Mouse (Mus musculus) embryonic facial prominence, embryonic 12.5 days (tissue): ENCODE measurements around the gene Mgarp. TPM values are rescaled to one million over a fixed set of nuclear protein-coding genes. Genes with fewer than 3 reads are reported as not detected.
"Not testable (repeated sequence)": the region's sequence is repeated elsewhere in the genome, so short reads cannot be mapped to it uniquely, and the experiment has no call there.

Source experiments
- ATAC-seq: fragments of 200-750 bp; cut with Nextera tagmentation; 2 replicates; pipeline ENCODE4 v1.8.0; 2017; ENCODE audit not compliant: insufficient number of reproducible peaks, insufficient read depth, low FRiP score, low TSS enrichment
- H3K27ac ChIP-seq: fragments of 300-500 bp; sonication (generic); 2 replicates; pipeline ENCODE4 v1.5.1; 2016; ENCODE audit warnings: mild to moderate bottlenecking
- H3K27me3 ChIP-seq: fragments of 300-500 bp; sonication (generic); 2 replicates; pipeline ENCODE4 v1.6.1; 2016; ENCODE audit warnings: mild to moderate bottlenecking, moderate library complexity
- H3K36me3 ChIP-seq: fragments of 300-500 bp; sonication (generic); 2 replicates; pipeline ENCODE4 v1.6.1; 2016; ENCODE audit warnings: mild to moderate bottlenecking
- H3K4me1 ChIP-seq: fragments of 300-500 bp; sonication (generic); 2 replicates; pipeline ENCODE4 v1.6.1; 2016
- H3K4me2 ChIP-seq: fragments of 300-500 bp; sonication (generic); replicated peaks from 2 replicates; pipeline ENCODE4 v1.6.1; 2016; ENCODE audit warnings: mild to moderate bottlenecking, moderate library complexity
- H3K4me3 ChIP-seq: fragments of 300-500 bp; sonication (generic); 2 replicates; pipeline ENCODE4 v1.5.1; 2016; ENCODE audit warnings: mild to moderate bottlenecking
- H3K9ac ChIP-seq: fragments of 300-500 bp; sonication (generic); 2 replicates; pipeline ENCODE4 v1.6.1; 2016; ENCODE audit warnings: mild to moderate bottlenecking, moderate library complexity
- H3K9me3 ChIP-seq: fragments of 300-500 bp; sonication (generic); 2 replicates; pipeline ENCODE4 v1.6.1; 2016; ENCODE audit warnings: mild to moderate bottlenecking, moderate library complexity
- WGBS: fragments of 180-500 bp; shearing (Covaris S2); methylation state at CpG from one replicate; pipeline ENCODE4 v1.1.7; 2016; 5-methylcytosine and 5-hydroxymethylcytosine counted together
- polyA plus RNA-seq: library from polyadenylated mRNA; unstranded; fragments of >200 nt; fragmentation: Nextera tagmentation; extraction: Ambion mirVana; gene quantifications from 2 replicates; pipeline ENCODE4 v1.2.1, GENCODE M21; 2016

Gene Mgarp
- polyA plus RNA-seq, 1 experiment from 2014 or later, result 12.6 TPM

DNA sequence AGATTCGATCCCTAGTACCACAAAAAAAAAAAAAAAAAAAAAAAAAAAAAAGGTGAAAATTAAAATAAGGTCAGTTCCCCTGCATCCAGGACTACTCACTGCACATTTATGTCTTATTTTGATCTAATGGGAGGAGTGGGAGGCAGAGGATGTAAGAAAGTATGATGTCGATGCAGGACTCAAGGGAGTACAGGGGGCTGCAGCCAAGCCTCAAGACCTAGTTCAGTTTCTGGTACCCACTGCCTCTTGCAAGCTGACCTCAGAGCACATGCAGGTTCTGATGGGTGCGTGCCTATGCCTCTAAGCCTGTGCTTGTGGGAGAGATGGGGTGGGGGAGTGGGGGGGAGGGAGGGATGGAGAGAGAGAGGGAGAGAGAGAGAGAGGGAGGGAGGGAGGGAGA is 1.7 kb downstream of the Mgarp start:
- Histone ChIP-seq H3K27me3 (peaks cover 31% of the 10 kb centered on the region), H3K4me2 (no peak overlapping the region)

GRCm38 (mm10) chr3:51393651-51394050 is 2.9 kb downstream of the Mgarp start:
- Histone ChIP-seq H3K9ac (no peak overlapping the region), H3K4me1 (peaks cover 3% of the 10 kb centered on the region; the same call in 1 of the 2 replicates), H3K9me3 (no peaks in the 10 kb centered on the region), H3K4me3 (no peak overlapping the region), H3K27me3 (peaks cover 31% of the 10 kb centered on the region), H3K4me2 (no peak overlapping the region), H3K36me3 (no peaks in the 10 kb centered on the region), H3K27ac (no peak overlapping the region)
- 87% methylated on average over 2 of the region's 2 CpGs for WGBS
- ATAC-seq, result no peak

More for the DNA sequence above, 1.7 kb downstream of the Mgarp start:
- 71% methylated on average over 2 of the region's 3 CpGs for WGBS
- Histone ChIP-seq H3K27ac (no peak overlapping the region), H3K36me3 (no peaks in the 10 kb centered on the region), H3K9me3 (no peaks in the 10 kb centered on the region), H3K4me3 (no peak overlapping the region), H3K4me1 (no peaks in the 10 kb centered on the region), H3K9ac (no peak overlapping the region)
- ATAC-seq, result no peak

GRCm38 (mm10) chr3:51393018-51393417 is 3.5 kb downstream of the Mgarp start:
- H3K27ac ChIP-seq, ATAC-seq, H3K9ac ChIP-seq, H3K4me3 ChIP-seq, H3K9me3 ChIP-seq, H3K4me2 ChIP-seq, H3K4me1 ChIP-seq, H3K36me3 ChIP-seq: not testable (repeated sequence)
- 93% methylated on average over 3 of the region's 3 CpGs for WGBS
- peaks cover 30% of the 10 kb centered on the region for H3K27me3 ChIP-seq

GRCm38 (mm10) chr3:51391591-51391990 is 4.9 kb downstream of the Mgarp start:
- Histone ChIP-seq H3K27ac (no peak overlapping the region), H3K9me3 (no peaks in the 10 kb centered on the region), H3K27me3 (peaks cover 23% of the 10 kb centered on the region), H3K36me3 (no peaks in the 10 kb centered on the region), H3K9ac (no peak overlapping the region), H3K4me3 (no peak overlapping the region), H3K4me2 (no peak overlapping the region), H3K4me1 (peaks cover 6% of the 10 kb centered on the region; the same call in 1 of the 2 replicates)
- ATAC-seq, result no peak
- 90% methylated on average over 5 of the region's 5 CpGs for WGBS

- Histone ChIP-seq H3K4me3 (no peak overlapping the region), H3K27me3 (peaks cover 20% of the 10 kb centered on the region), H3K27ac (no peak overlapping the region), H3K9me3 (no peaks in the 10 kb centered on the region), H3K4me1 (peaks cover 7% of the 10 kb centered on the region; the same call in 1 of the 2 replicates), H3K9ac (no peak overlapping the region), H3K36me3 (no peaks in the 10 kb centered on the region), H3K4me2 (no peak overlapping the region)
- no peak for ATAC-seq
- 82% methylated on average over 5 of the region's 5 CpGs for WGBS
These were observed 5.4 kb downstream of the Mgarp start for GRCm38 (mm10) chr3:51391095-51391494.

DNA sequence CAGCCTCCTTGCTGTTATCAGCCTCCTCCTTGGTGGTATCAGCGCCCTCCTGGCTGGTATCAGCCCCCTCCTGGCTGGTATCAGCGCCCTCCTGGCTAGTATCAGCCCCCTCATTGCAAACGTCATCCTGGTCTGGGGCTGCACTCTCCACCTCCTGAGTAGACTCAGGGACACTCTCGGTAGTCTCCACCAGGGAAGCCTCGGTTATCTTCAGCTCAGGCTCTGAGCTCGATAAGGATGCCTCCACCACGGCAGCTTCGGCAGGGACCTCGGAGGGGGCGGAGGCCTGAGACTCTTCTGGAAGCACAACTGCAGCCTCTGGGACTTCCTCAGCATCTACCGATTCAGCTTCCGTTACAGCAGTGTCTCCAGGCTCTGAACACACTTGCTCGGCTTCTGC is 7.6 kb downstream of the Mgarp start:
- peaks cover 7% of the 10 kb centered on the region; the same call in 1 of the 2 replicates for H3K4me1 ChIP-seq
- no peak overlapping the region; the same call in 1 of the 2 replicates for H3K9ac ChIP-seq
- peak; percentile 60 for ATAC-seq
- 6% methylated on average over 13 of the region's 13 CpGs for WGBS
- peak overlapping the region; percentile 50 for H3K4me2 ChIP-seq
- no peak overlapping the region for H3K27ac ChIP-seq
- no peaks in the 10 kb centered on the region for H3K36me3 ChIP-seq
- H3K4me3 ChIP-seq, result 0 out of 2 replicates have a peak overlapping the region, but pooled peaks have one; percentile 16
- H3K27me3 ChIP-seq, result peaks cover 7% of the 10 kb centered on the region; the same call in 1 of the 2 replicates
- H3K9me3 ChIP-seq, result no peaks in the 10 kb centered on the region

GRCm38 (mm10) chr3:51387868-51388381 is 8.6 kb downstream of the Mgarp start:
- no peak overlapping the region for H3K4me3 ChIP-seq
- 0 out of 2 replicates have a peak, but pooled peaks have one; percentile 44 for ATAC-seq
- no peak overlapping the region for H3K27ac ChIP-seq
- no peak overlapping the region for H3K9ac ChIP-seq
- peaks cover 7% of the 10 kb centered on the region; the same call in 1 of the 2 replicates for H3K4me1 ChIP-seq
- H3K4me2 ChIP-seq, result no peak overlapping the region
- H3K36me3 ChIP-seq, result no peaks in the 10 kb centered on the region
- H3K27me3 ChIP-seq, result peaks cover 7% of the 10 kb centered on the region; the same call in 1 of the 2 replicates
- 61% methylated on average over 8 of the region's 8 CpGs for WGBS
- no peaks in the 10 kb centered on the region for H3K9me3 ChIP-seq

DNA sequence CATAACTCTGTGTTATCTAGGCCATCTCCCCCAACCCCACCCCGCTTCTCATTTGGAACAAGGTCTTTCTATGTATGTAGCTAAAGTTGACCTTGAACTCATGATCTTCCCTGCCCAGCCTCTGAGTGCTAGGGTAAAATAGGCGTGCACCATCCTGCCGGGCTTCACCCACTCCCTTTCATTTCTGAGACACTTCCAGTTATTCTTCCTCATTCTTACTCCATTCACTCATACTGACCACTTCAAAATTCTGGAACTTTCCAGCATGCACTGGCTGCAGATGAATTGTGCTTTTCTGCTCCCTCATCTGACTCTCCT is 9.4 kb downstream of the Mgarp start:
- H3K4me2 ChIP-seq, result no peak overlapping the region
- no peaks in the 10 kb centered on the region for H3K36me3 ChIP-seq
- H3K4me3 ChIP-seq, result no peak overlapping the region
- no peak overlapping the region for H3K9ac ChIP-seq
- H3K27ac ChIP-seq, result no peak overlapping the region
- ATAC-seq, result no peak
- peaks cover 7% of the 10 kb centered on the region; the same call in 1 of the 2 replicates for H3K27me3 ChIP-seq
- WGBS, result 65% methylated on average over 3 of the region's 3 CpGs
- H3K9me3 ChIP-seq, result no peaks in the 10 kb centered on the region
- H3K4me1 ChIP-seq, result peaks cover 7% of the 10 kb centered on the region; the same call in 1 of the 2 replicates

GRCm38 (mm10) chr3:51386441-51387133 is 10.0 kb downstream of the Mgarp start:
- Histone ChIP-seq H3K27ac (no peak overlapping the region), H3K4me3 (no peak overlapping the region), H3K4me2 (no peak overlapping the region), H3K36me3 (no peaks in the 10 kb centered on the region), H3K4me1 (peaks cover 7% of the 10 kb centered on the region; the same call in 1 of the 2 replicates), H3K9me3 (no peaks in the 10 kb centered on the region), H3K27me3 (peaks cover 7% of the 10 kb centered on the region; the same call in 1 of the 2 replicates), H3K9ac (no peak overlapping the region)
- no peak for ATAC-seq
- WGBS, result 38% methylated on average over 12 of the region's 12 CpGs

- ATAC-seq, result no peak
- H3K27me3 ChIP-seq, result 0 out of 2 replicates have a peak, but pooled peaks cover 4% of the 10 kb centered on the region
- H3K9me3 ChIP-seq, result no peaks in the 10 kb centered on the region
- H3K4me3 ChIP-seq, result no peak overlapping the region
- 67% methylated on average over 12 of the region's 12 CpGs for WGBS
- H3K4me1 ChIP-seq, result 0 out of 2 replicates have a peak, but pooled peaks cover 5% of the 10 kb centered on the region
- no peak overlapping the region for H3K4me2 ChIP-seq
- no peak overlapping the region for H3K27ac ChIP-seq
- H3K36me3 ChIP-seq, result no peaks in the 10 kb centered on the region
- no peak overlapping the region for H3K9ac ChIP-seq
These were observed 13.1 kb downstream of the Mgarp start for GRCm38 (mm10) chr3:51383409-51383808.

GRCm38 (mm10) chr3:51380660-51381014 is 15.9 kb downstream of the Mgarp start:
- H3K27me3 ChIP-seq, result no peaks in the 10 kb centered on the region
- H3K36me3 ChIP-seq, result no peaks in the 10 kb centered on the region
- no peak overlapping the region for H3K4me2 ChIP-seq
- no peak overlapping the region for H3K27ac ChIP-seq
- no peaks in the 10 kb centered on the region for H3K9me3 ChIP-seq
- no peak overlapping the region for H3K9ac ChIP-seq
- ATAC-seq, result no peak
- WGBS, result 66% methylated on average over 4 of the region's 5 CpGs
- H3K4me1 ChIP-seq, result 0 out of 2 replicates have a peak, but pooled peaks cover 3% of the 10 kb centered on the region
- no peak overlapping the region for H3K4me3 ChIP-seq
